In genomic region chr7:67529381-67529780, GRCm38 (mm10) we compare ENCODE assay signal across 17 mouse cellular contexts.
"Had no signal": no experiment of that assay in that cellular context is flagged by ENCODE, and none has a peak within 500 bp of the region (broad histone marks: within the 10 kb centered on the region; RNA-seq: fewer than 3 reads in every experiment).

No protein-coding gene starts in this region.

- ATAC-seq: liver, postnatal 0 days; lung, postnatal 0 days had no signal

- H3K9me3 ChIP-seq: lung, embryonic 15.5 days; megakaryocyte, embryonic 14.5 days; midbrain, embryonic 12.5 days; neural tube, embryonic 12.5 days had no signal

- H3K27ac ChIP-seq: lung, embryonic 15.5 days; macrophage; midbrain, embryonic 12.5 days; neural tube, embryonic 12.5 days had no signal

- H3K36me3 ChIP-seq: lung, embryonic 15.5 days; midbrain, embryonic 12.5 days had no signal

- H3K9ac ChIP-seq: liver, postnatal 0 days; lung, embryonic 15.5 days; midbrain, embryonic 12.5 days; neural tube, embryonic 12.5 days had no signal

- H3K4me3 ChIP-seq: lung, embryonic 15.5 days; megakaryocyte, embryonic 14.5 days; midbrain, embryonic 12.5 days; neural tube, embryonic 12.5 days had no signal

- DNase-seq: liver, postnatal 0 days; lung, adult 2 months; lung, postnatal 14 days; lung, postnatal 36 days; midbrain, embryonic 14.5 days; right cerebral cortex, postnatal 14 days; right cerebral cortex, postnatal 4 days; spleen, adult 18-20 months; thymus, adult 18-20 months; thymus, postnatal 14 days; thymus, postnatal 36 days had no signal

- H3K27me3 ChIP-seq: lung, embryonic 15.5 days; megakaryocyte, embryonic 14.5 days; midbrain, embryonic 12.5 days; neural tube, embryonic 12.5 days had no signal

- H3K4me2 ChIP-seq: lung, embryonic 15.5 days; midbrain, embryonic 12.5 days; neural tube, embryonic 12.5 days had no signal
